Mouse (Mus musculus): ENCODE measurements around the gene Nbas.

GRCm38 (mm10) chr12:13389644-13390043 lies 120.7 kb downstream of the Nbas start:
- TF ChIP-seq CTCF (IDR thresholded peaks at IDR 0.05) = no peak
- TF ChIP-seq POLR2A (IDR thresholded peaks at IDR 0.05; ENCODE audit: insufficient read depth, low read depth, low read length) = no peak
- TF ChIP-seq EP300 (IDR thresholded peaks at IDR 0.05; ENCODE audit: insufficient read depth, low read depth, low read length) = no peak
